Mouse (Mus musculus) mature B cell (primary cell): ENCODE results near the gene Saa4.
"Not testable (repeated sequence)": the region's sequence is repeated elsewhere in the genome, so short reads cannot be mapped to it uniquely, and the experiment has no call there.

Experiments used
- in situ Hi-C: fragments of 300-500 bp; cut with MboI; formaldehyde crosslinking; loops from 2 replicates; pipeline ENCODE4 v1.14.3; 2019

Saa4 gene

DNA sequence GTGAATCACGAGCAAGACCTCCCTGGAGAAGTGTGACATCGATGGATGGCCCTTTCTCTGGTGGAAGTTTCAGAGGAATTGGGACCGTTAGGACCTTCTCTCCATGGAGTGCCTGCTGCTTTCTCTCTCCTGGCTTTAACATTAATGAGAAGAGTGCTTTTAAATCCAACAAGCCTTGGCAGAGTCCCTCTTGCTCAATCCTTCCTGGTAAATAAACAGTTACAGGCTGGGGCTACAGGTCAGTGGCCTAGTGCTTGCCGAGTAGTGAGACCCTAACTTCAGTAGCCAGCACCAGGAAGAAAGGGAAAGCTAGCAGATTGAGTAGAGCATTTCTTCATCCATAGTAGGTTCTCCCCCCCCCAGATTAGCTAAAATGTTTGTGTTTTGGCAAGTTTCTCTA lies at the start of gene Saa4:
TSS of gene Saa4 (minus strand) at position 146 of the 400 bp plus-strand sequence.
- in situ Hi-C loops, result no loop called here

DNA sequence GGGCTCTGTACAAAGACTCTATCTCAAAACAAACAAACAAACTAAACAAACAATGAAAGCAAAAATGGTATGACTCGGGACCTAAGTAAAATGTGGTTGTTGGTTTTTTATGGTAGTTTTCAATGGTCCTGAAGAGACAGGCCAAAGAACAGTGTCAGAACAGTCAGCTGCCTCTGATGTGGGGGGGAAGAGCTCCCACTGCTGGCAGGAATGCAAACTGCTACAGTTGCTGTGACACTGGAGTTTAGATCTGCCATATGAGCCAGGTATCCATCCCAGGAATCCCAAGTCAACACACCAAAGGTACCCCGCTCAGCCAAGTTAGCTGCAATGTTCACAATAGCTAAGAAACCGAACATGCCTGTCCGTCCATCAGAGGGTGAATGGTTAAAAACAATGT lies 38.3 kb upstream of the Saa4 start:
- in situ Hi-C loops, result no loop called here

DNA sequence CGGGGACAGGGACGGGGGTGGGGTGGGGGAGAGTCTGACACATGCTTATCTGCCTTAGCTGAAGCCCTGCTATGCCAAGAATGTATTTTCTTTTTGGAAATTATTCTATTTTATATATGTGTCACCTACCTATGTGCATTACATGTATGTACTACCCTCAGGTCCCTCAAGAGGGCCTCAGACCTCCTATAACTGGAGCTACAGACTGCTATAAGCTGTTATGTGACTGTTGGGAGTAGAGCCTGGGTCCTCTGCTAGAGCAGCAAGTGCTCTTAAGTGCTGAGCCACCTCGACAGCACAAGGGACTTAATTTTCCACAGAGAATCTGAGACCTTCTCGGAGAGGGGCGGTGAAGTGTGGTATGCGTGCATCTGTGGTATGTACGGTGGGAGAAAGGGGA lies 36.0 kb upstream of the Saa4 start:
- in situ Hi-C loops, result no loop called here

DNA sequence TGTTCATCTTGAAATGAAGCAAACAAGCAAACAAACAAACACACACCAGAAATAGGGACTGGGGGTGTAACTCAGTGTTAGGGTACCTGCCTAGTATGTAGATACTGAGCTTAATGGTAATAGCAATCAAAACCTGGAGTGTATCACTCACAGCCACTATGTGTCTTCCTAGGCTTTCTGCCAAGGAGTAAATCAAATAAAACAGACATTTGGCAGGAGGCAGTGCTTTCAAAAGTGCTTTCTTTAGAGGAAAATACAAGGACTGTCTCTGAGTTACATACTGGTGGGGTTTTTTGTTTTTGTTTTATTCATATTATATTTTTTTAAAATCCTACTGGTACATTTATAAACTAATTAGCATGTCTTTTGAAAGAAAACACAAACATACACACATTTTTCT lies 35.0 kb upstream of the Saa4 start:
- in situ Hi-C loops, result no loop called here

DNA sequence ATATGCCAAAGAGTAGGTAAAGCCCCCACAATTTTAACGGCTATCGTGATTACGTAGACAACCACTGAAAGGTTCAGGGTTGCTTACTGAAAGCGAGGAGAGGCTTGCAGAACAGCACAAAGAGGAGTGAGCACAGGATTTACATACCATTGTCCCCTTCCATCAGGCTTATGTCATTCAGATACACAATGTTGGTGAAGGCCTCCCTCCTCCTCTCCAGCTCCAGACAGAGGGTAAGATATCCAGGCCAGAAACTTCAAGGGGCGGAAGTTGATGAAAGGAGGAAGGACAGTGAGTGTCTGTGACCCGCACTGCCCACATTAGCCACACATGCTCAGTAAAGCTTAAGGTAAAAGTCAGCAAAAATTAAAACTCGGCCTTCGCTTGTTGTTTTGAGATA lies 32.3 kb upstream of the Saa4 start:
- in situ Hi-C loops, result no loop called here

DNA sequence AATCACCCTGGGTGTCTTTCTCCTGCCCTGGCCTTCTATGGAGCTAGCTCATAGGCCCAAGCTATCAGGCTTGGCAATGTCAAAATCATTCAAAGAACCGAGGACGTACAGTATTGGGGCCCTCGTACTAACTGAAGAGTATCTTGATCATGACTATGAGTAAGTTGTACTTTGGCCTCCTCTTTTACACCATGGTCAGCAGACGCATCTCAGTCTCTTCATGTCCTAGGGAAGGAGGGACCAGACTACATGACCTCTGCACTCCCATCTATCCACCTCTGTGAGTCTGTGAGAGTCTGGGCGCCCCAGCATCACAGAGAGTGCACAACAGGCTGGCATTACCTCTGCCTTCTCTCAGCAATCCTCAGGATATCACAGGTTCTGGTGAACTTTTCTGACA lies 30.2 kb upstream of the Saa4 start:
- in situ Hi-C loops, result no loop called here

DNA sequence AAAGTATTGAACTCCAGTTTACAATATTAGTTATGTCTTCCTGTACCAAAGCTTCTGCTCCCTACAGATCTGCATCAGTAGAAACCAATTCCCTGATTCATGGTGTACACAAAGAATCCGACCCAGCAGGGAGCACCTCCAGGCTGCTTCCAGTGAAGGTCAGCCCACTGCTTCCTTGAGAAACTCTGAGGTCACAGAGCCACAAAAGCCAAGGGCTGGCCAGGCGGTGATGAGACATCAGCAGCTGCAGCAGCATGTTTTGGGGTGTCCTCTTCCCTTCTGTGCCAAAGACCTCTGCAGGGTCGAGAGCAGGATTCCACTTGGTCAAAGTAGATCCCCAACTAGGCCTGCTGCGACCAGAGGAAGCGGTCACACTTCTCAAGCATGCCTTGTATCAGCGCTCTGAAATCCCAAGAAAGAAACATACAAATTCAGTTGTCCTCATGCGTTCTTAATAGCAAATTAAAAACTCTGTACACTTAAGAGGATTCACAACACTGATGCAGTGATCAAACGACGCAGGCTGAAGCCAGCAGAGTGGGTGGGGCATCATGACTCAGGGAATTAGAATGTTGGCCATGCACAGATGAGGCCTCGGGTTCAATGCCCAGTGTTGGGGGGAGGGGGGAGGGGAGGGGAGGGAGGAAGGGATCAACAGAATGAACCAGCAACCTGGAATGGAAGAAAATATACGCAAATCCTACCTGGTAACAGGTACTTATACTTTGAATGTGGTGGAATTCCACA lies 28.8 kb upstream of the Saa4 start:
- in situ Hi-C loops, result no loop called here

DNA sequence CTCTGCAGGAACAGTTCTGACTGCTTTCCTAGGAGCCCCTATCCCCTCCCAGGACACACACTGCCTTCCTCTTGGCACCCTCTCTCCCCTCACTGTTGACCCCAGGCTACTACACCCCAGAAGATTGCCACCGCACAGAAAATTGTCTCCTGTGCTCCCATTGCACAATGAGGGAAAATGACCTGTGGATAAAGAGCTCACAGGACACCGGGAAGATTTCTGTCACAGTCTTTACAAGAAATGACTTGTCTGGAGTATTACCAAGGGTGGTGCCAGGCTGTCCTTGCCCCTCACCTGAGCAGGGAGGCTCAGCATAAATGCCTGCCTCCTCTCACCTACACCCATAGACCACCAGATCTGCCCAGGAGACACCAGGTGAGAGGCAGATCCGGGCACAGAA lies 19.1 kb upstream of the Saa4 start, which contains the start of gene Saa2:
TSS of gene Saa2 (plus strand) at position 301 of the 400 bp plus-strand sequence.
- in situ Hi-C loops, result no loop called here

DNA sequence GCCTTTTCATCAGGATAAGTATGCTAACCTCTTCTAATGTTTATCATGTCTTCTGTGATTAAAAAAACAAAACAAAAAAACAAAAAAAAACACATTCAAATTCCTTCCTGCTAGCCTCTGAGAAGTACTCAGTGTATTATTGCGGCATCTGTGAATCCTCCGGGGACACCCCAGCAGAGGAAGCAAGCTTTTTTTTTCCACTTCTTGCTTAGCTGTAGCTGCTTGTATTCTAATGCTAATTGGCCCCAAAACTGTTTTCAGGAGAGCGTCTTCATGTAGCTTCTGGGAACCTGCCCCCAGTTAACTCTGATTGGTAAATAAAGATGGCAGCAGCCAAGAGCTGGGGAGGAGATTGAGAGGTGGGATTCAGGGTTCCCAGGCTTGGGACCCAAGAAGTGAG lies 16.1 kb upstream of the Saa4 start:
- in situ Hi-C loops, result no loop called here

DNA sequence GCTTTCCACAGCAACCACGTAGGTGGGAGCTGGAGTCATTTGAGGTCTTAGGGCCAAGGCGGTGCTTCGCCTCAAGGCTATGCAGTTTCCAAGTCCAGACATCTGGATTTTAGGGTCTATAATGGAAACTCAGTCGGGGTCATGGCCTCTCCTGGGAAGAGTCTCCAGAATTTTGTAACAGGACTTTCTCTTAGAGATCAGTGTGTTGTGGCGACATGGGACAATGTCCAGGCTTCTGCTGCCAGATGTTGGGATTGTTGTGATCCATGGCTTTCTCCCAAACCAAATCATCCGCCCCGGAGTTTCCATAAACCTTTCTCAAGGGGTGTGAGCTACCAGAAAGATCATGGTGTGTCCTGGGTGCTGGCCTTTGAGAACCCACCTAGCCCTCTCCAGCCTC lies 14.0 kb upstream of the Saa4 start:
- in situ Hi-C loops, result no loop called here

DNA sequence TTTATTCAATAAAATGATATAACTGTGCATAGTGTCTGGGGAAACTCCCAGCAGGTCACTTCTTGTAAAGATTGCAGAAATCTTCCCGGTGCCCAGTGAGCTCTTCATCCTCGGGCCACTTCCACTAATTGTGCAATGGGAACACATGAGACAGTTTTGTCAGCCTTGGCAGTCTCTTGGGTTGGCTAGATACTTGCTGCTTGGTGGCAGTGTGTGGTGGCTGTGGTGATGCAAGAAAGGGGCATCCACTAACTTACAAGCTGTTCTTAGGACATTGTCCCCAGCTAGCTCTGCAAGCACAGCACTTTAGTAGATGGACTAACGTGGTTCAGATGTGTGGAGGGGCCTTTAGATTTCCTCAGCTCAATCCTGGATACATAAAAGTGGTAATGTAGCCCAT lies 13.4 kb upstream of the Saa4 start:
- in situ Hi-C loops, result no loop called here

DNA sequence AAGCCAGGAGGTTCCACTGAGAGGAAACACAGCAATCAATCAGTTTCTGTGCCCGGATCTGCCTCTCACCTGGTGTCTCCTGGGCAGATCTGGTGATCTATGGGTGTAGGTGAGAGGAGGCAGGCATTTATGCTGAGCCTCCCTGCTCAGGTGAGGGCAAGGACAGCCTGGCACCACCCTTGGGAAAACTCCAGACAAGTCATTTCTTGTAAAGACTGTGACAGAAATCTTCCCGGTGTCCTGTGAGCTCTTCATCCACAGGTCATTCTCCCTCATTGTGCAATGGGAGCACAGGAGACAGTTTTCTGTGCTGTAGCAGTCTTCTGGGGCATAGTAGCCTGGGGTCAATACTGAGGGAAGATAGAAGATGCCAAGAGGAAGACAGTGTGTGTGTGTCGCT lies 10.5 kb upstream of the Saa4 start, which contains the start of gene Saa1:
TSS of gene Saa1 (minus strand) at position 101 of the 400 bp plus-strand sequence.
- in situ Hi-C loops, result not testable (repeated sequence)

DNA sequence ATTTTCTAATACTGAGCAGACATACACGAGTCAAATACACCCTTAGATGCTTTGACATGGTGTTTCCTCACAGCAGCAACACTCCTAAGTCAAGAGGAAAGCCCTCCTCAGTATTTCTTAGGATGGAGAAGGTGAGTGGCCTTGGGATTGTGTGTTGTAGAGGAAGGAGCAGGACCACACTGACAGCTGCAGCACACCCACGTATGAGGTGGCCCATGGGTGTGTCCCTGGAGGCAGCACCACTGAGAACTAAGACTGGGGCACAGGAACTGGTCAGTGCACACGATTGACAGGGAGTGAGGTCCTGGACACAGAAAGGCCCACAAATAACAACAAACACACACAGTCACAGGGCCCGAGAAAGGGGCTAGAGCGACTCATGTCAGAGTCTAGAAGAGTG lies 7.6 kb upstream of the Saa4 start:
- in situ Hi-C loops, result not testable (repeated sequence)

DNA sequence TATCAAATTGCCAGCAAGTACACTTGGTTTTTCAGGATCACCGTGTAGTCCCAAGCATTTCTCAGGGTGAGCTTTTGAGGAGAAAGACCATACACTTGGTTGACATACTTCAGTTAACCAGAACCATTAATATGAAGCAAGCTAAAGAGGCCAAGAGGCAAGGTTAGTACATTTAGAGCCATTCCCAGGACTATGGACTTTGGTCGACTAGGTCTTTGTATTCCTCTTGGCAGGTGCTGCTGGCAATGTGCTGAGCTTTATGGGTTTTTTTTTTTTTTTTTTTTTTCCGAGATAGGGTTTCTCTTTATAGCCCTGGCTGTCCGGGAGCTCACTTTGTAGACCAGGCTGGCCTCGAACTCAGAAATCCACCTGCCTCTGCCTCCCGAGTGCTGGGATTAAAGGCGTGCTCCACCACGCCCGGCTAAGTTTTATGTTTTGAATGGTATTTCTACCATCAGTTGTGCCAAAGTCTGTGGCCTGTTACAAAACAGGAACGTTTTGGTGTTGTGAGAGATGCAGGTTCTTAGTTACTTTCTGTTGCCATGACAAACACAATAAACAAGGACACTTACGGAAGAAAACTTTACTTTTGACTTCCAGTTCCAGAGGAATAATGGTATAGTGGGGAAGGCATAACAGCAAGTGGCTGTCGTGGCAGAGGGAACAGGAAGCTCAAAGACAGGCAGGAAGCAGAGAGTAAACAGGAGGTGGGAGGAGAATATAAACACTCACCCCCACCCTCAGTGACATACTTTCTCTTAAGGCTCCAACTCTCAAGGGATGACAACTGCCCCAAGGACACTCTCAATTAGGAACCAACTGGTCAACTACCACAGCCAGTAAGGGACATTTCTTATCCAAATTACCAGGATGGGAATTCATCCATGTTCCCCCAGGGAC lies 6.4 kb upstream of the Saa4 start:
- in situ Hi-C loops, result no loop called here

DNA sequence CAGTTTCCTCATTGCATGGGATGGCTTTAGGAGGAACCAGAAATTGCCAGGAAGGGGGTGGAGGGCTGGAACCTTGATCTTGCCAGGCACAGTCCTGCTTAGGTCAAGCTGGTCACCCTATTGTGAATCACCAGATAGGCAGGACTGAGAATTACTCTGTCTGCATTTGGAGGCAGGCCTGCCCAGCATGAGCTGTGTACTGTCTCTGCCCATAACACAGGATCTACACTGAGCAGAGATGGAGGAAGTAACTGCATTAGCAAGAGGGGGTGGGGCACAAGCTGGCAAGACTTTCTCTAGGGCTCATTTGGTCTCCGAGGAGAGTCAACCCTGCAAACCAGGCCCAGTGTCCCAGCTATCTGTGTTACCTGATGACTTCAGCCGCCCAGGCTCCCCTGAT lies 2.6 kb upstream of the Saa4 start:
- in situ Hi-C loops, result no loop called here

DNA sequence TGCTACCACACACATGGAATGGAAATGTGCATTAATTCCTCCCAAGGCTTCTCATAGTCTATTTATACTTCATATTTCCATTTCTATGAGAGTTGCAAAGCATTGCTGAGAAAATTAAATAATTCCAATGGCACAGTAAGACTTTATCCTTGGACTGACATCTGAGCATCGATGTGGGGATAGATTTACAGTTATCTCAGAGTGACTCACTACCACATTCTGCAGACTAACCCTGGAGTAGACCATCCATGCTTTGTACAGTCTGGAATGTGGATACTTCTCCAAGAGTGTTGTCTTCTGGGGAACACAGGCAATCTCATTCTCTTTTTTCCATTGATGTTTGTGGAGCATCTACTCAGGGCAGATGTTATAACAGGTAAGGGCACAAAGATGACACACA lies 4.8 kb downstream of the Saa4 start:
- in situ Hi-C loops, result no loop called here

DNA sequence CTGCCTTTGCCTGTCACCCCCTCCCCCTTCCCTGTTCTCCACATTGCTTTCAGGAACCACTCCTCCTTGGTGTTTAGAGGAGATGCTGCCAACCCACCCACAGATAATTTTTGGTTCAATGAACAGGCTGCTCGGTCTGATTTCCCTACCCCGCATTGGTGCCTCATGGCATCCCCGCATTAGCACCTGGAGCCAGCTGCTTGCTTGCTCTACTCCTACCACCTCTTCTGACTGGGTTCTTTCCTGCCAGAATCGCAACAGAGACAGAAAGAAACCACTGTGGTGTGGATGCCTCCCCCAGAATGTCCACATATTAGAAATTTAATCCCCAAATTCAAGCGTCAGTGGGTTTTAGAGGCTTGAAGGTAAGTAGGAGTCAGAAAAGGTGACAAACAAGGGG lies 8.0 kb downstream of the Saa4 start:
- in situ Hi-C loops, result no loop called here

DNA sequence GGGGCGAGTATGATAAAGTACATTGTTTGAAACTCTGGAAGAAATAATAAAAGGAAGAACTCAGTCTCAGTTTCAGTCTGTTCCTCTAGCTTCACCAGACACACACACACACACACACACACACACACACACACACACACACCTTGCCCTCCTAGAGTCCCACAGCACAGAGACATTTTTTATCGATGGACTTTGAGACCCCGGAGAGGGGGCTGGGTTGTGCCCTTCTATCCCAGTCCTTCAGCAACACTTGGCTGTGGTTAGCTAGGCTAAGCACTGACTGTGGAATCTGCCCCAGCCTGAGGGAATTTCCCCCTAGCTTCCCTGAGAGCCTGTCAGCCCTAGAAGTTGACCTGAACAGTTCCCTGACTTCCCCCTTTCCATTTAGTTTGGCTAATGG lies 8.6 kb downstream of the Saa4 start:
- in situ Hi-C loops, result no loop called here

DNA sequence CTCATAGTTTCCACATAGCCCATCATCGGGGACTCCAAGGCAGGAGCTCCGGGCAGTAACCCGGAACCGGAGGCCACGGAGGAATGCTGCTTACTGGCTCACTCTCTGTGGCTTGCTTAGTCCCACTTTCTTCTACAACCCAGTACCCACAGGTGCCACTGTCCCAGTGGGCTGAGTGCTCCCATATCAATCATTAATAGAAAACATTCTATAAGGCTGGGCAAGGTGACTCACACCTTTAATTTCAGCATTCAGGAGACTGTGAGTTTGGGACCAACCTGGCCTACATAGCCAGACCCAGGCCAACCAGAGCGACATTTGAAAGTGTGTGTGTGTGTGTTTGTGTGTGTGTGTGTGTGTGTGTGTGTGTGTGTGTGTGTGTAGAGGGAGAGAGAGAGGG lies 9.0 kb downstream of the Saa4 start:
- in situ Hi-C loops, result no loop called here

DNA sequence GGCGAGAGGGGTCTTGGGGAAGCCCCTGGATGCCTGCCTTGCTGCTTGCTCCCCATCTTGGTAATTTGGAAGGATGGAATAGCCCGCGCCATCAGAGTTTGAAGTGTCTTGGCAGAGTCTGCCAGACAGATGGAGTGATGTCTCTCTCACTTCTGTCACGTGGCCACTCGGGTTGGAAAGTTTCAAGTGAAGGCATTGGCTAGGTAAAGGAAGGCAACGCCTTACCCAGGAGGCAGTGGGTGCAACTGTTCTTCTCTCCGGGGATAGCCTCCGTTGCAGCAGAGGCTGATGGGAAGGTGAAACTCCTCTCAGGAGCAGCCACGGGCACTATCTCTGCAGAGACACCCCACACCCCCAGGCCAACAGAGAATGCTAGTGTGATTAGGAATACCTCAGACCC lies 11.9 kb downstream of the Saa4 start:
- in situ Hi-C loops, result no loop called here

DNA sequence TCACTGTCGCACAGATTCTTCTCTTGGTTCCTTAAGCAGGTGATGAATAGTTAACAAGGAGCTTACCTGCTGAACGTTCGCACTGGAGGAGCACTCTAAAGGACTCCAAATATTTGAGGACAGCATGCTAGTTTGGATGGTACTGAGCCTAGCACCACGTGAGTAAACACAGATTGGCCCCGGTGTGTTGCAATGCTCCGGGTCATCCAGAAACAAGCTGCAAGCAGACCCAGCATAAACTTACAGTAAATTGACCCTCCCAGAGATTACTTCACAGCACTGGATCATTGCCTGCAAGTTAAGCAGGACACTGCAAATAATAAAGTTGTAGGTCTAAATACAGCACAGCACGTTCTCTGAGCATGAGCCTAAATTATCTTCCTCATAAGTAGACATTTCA lies 12.9 kb downstream of the Saa4 start:
- in situ Hi-C loops, result no loop called here

DNA sequence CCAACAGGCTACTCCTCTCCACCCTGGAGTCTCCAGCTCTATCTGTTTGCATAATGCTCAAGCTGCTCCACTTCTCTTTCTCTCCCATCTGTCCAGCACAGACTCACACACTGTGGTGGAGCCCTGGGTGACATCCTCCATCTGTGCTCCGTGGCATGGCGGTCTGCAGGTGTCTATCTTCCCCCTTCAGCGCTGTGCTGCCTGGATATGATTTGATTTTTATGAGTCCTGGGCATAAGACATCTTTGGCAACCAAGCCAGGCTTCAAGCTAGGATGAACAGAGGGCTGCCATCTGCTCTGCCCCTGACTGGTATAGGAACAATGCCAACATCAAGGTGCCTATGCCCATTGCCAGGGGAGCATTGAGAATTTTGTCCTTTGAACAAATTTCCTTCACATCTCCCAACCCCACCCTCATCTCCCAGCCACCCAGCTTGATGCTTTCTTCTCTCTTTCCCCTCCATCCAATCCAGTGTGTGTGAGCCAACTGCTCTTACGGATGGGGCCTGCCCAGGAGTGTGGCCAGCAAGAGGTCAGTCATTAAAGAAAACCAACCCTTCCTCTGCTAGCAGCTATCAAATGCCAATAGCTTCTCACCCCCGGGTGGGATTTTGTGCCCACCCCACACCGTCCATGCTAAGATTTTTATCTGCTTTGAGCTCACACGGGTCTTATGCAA lies 13.7 kb downstream of the Saa4 start:
- in situ Hi-C loops, result no loop called here

DNA sequence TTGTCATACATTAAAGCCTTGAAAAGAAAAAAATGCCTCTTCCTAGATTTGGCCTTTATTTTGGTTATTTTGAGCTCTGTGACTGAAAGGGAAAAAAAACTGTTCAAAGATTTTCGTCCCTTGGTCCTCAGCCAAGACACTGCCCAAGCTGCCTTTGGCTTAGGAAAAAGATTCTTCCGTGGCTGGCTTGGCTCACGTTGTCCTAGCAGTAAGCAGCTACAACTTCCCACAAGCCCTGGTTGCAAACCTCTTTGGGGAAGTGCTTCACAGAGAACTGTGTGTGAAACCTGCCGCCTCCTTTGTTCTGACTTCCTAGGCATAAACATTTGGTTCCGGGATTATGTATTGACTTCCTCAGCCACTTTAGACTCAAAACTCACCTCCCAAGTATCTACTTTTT lies 15.5 kb downstream of the Saa4 start:
- in situ Hi-C loops, result no loop called here
